Mouse (Mus musculus): ENCODE measurements around the gene Dtx4.
"Not testable (repeated sequence)": the region's sequence is repeated elsewhere in the genome, so short reads cannot be mapped to it uniquely, and the experiment has no call there.

The Dtx4 gene

GRCm38 (mm10) chr19:12501370-12502347 is at the start of gene Dtx4:
Gene Dtx4 (minus strand): TSS chr19:12501454.
- peak; percentile 98 for DNase-seq (ENCODE audit: low spot score)

DNA sequence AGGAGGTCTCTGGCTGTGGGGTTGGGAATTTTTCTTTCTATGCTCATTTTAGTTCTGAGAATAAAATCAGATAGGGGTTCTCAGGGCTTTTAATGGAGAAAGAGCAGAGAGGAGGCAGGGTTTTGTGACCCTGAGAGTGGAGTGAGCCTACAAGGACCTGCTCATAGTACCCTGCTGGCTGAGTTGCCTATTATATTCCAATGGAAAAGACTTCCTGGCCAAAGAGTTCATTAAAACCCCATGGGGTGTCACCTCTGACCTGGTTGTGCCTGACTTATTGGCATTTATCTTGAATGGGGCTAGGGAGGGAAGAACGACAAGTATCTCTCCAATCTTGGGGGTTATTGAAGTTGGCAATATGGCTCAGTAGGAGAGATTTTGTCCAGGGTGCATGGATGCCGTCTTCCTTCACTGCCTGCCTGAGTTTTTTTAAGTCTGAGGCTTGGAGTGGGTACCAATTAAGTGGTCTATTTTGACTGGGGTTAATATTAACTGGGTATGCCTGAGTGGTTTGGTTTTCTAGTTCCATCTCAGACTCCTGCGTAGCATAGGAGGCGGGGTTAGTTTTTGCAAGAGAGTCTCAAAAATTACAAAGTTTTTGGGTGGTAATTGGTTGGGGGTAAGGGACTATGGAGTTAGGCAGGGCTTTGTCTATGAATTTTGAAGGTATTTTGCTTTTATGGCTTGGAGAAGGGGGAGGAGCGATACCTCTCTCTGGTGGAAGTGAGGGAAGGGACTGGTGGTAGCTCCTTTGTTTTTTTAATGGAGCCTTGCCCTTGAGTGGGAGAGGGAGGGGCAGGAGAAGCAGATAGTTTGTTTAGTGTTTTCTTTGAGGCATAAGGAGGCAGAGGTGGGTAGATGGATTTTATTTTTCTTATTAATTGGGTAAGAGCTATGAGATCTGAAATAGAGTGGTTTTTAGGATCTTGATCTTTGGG is 49.0 kb upstream of the Dtx4 start:
- no peak for DNase-seq (ENCODE audit: low spot score)

DNA sequence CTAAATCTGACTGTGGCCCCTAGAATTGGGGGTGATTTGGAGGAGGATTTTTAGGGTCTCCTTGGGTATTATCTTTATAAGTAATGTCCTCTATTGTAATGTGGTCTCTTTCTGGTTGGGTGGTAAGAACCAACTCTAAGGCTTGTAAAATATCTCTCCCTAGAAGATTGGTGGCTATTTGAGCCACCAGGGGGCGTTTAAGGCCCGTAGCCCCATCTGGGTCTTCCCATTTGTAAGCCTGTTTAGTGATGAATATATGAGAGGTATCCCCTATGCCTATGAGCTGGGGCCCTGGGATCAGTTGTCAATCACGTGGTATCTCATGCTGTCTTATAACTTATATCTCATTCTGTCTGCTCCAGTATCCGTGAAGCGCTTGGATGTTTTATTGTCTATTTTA is 47.9 kb upstream of the Dtx4 start:
- DNase-seq (ENCODE audit: low spot score): peak; percentile 43

DNA sequence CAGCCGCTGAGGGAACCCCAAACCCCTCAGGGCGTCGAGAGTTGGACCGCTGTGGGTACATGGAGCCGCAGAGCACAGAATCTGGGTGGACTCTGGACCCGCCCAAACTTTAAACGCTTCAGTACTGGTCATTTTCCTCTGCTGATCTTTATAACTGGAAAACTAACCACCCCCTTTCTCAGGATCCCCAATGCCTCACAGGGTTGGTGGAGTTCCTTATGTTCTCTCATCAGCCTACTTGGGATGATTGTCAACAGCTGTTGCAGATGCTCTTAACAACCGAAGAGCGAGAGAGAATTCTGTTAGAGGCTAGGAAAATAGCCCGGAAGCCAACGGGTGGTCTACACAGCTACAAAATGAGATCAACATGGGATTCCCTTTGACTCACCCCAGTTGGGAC is 44.2 kb upstream of the Dtx4 start, which contains the start of gene Fam111a:
Gene Fam111a, plus strand, starts transcription at position 301 of the 400 bp plus-strand sequence.
- DNase-seq (ENCODE audit: low spot score): not testable (repeated sequence)

- DNase-seq (ENCODE audit: low spot score): no peak
These were observed 40.4 kb upstream of the Dtx4 start for GRCm38 (mm10) chr19:12541644-12542043.

DNA sequence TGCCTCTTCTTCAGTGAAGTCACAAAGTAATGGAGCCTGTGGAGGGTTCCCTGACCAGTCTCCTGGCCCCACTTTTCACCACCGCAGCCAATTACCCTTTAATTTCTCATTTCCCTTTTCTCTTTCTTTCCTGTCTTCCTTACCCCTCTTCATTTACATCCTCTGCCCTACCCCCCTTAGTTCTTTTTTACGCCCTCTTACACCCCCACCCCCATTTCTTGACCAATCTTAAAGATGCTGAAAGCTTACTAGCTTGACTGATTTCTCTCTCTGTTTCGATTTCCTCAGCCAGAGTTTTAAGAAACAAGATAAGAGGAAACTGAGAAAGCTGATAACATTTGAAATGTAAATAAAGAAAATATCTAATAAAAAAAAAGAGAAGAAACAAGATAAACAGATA is 39.5 kb upstream of the Dtx4 start:
- no peak for DNase-seq (ENCODE audit: low spot score)

GRCm38 (mm10) chr19:12539975-12540374 is 38.7 kb upstream of the Dtx4 start:
- DNase-seq (ENCODE audit: low spot score): no peak

DNA sequence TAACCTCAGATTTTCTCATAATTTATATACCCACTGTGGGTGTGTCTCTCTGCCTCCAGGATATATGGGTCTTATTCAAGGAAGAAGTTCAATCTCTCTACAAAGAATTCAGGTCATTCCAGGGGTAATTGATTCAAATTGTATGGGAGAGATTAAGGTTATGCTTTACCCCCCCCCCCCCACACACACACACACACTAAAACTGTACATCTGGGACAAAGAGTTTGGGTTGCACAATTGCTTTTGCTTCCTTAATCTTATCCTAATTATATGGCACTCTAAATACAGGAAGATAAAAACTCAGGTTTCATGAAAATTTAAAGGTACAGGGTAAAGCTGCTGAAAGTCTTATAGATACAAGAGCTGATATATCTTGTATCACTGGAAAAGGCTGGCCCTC is 35.9 kb upstream of the Dtx4 start:
- DNase-seq (ENCODE audit: low spot score): no peak

GRCm38 (mm10) chr19:12523377-12523776 is 22.1 kb upstream of the Dtx4 start:
- no peak for DNase-seq (ENCODE audit: low spot score)

- DNase-seq (ENCODE audit: low spot score): no peak
These were observed 17.3 kb upstream of the Dtx4 start for GRCm38 (mm10) chr19:12518541-12518890.

DNA sequence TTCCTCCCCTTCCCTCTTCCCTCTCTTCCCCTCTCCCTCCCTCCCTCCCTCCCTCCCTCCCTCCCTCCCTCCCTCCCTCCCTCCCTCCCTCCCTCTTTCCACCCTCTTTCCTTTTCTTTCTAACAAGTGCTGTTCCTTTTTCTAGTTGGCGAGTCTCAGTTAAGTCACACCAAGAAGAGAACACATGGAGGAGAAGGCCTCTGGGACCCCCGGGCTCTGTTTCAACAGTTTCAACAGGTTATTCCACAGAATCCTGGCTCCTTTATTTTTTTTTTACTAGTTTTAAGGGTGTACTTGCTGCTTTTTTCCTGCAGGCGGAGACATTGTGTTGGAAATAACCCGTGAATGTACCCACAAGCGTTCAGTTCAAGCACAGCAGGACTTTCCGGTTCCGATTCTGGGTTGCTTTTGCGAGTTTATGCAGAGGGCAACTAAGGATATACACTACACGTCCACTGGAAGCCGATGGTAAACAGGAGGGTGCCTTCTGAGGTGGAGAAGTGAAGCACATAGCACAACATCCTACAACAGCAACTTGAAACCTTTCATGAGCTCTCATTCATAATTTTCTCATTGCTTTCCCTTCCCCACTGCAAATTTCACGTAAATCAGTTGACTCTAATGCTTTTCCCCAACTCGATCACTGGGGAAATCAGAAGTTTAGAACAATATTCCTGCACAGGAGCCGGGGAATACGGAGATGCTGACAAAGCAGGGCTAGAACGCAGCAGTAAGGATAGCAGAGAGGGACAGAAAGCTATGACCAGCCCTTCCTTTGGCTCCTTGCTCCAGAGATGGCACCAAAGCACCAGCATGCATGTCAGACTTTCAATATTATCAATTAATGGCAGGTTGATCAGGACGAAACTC is 16.7 kb upstream of the Dtx4 start:
- peak; percentile 49 for DNase-seq (ENCODE audit: low spot score)

- DNase-seq (ENCODE audit: low spot score): no peak
These were observed 13.4 kb upstream of the Dtx4 start for GRCm38 (mm10) chr19:12514621-12515020.

DNA sequence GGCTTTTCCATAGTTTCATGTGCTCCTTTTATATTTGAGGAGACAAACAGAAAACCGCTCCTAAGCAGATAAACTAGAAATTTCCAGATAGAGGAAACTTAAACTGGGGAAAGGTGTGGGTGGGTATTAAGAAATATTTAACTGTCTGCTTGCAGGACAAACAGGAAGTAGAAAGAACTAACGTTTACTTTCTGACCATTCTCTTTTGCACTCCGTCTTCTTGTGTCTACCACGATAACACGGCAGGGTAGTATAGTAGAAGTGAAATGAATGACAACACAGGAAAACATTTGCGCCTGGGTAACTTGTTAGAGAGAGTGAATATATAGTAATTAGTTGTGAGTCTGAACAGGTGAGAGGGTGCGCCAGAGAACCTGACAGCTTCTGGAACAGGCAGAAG is 1.5 kb upstream of the Dtx4 start:
- DNase-seq (ENCODE audit: low spot score): no peak

DNA sequence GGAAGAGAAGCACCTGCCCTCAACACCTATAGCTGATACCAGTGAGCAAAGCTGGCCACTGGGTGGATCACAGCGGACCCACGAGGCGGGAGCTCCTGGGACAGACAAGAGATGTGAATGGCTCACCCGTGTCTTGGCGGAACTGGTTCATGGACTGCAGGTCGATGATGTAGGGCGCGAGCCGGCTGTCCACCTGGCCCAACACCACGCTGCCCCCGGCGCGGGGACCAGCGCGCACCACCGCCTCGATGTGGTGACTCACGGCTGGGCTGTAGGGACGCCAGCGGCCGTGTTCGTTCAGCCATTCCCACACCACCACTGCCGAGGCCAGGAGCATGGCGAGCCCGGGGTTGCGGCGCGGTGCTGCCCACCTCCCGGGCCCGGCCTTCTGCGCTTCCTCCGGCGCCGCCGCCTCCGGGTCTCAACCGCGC is 358 bp downstream of the Dtx4 start:
- DNase-seq (ENCODE audit: low spot score): peak; percentile 69

DNA sequence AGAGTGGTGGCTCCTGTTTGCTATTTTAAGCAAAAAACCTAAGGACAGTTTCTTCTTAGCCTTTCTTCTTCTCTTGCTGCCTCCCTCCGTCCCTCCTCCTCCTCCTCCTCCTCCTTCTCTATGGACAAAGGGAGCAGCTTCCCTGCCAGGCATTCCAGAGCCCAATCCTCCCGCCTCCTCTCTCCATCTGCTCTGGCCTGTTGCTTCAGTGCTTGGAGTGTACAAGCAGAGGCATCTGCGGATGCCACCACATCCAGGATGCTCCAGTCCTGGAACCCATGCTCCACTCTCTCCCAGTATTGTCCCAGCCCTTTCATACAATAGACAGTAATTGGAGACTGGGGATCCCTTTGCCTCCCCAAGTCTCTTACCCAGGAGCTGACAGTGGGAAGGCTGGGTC is 1.1 kb downstream of the Dtx4 start:
- no peak for DNase-seq (ENCODE audit: low spot score)

DNA sequence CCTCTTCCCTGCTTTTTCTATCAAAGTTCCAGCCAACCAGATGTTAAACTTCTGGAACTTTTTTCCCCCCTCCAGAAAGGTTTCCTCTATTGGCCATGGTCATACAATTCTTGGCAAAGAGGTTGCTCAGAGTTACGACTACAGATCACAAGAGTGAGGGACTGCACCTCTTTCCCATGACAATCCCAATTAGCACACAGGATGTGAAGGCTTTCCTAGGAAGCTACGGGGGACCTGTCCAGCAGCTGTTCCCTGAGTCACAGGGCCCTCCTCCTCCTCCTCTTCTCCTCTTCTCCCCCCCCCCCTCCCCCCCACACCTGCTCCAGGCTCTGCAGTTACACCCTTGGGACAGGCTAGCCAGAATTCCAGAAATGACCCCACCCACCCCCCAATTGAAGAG is 1.8 kb downstream of the Dtx4 start:
- DNase-seq (ENCODE audit: low spot score): no peak

GRCm38 (mm10) chr19:12498941-12499340 is 2.3 kb downstream of the Dtx4 start:
- DNase-seq (ENCODE audit: low spot score): no peak

DNA sequence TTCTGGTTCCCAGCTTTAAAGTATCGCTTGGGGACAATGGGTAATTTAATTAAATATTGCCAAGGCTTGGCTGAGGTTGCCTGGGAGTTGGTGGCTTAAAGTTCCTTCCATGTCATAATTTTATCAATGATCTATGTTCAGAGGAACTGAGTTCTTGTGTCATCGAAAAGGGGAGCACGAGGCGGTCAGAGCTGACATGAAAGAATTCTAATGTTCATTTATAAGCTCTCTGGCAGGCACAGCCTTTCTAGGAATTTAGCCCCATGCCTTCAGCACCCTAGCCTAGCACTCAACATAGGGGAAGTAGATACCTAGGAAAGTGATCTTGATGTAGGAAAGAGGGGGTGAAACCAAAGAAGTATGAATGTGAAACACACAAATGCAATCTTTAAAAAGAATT is 2.9 kb downstream of the Dtx4 start:
- DNase-seq (ENCODE audit: low spot score): no peak

DNA sequence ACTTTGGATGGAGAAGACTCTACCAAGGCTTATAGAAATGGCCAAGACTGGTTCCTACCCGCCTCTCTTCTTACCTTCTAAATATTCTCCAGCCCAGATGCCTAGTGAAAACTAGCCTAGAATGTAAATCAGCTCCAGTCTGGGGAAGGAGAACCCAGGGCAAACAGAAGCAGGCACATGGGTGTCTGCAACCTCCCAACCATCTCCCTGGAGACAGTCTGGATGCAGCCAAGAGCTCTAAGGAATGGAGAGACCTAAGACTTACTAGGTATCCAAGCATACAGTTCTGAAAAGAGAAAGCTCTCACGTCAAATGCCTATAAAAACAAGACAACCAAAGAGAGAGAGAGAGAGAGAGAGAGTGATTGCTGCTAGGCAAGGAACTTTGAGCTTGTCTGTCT is 3.3 kb downstream of the Dtx4 start:
- DNase-seq (ENCODE audit: low spot score): no peak

- DNase-seq (ENCODE audit: low spot score): no peak
These were observed 5.0 kb downstream of the Dtx4 start for GRCm38 (mm10) chr19:12496241-12496640.

DNA sequence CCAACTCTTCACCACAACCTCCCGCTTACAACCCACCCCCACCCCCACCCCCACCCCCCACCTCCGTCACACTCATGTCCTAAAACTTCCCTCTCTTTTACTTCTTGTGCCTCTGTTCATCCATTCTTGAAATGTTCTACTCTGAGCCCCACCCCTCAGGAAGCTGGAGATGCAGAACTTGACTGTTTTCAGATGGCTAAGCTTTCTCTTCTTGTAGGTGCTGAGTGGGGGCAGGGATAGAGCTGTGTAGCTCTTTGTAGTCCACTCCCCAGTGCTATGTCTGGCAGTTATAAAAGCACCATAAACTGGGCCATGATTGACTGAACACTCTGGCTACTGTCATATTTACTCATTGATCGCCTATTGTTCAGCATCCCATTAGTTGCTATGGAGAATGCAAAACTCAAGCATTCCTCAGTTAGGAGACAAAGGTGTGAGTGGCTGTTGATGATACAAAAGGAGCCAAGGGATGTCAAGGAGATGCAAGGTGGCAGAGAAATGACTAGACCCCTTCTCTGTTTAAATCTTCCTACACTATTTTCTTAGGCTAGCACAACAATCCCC is 6.2 kb downstream of the Dtx4 start:
- no peak for DNase-seq (ENCODE audit: low spot score)

- no peak for DNase-seq (ENCODE audit: low spot score)
These were observed 7.1 kb downstream of the Dtx4 start for GRCm38 (mm10) chr19:12494187-12494458.
